Mouse (Mus musculus): ENCODE measurements around the gene Ppp2r5a. TPM values are rescaled to one million over a fixed set of nuclear protein-coding genes. Genes with fewer than 3 reads are reported as not detected.

Ppp2r5a gene
- polyA plus RNA-seq, 2 experiments, result 21.0 to 23.8 TPM

DNA sequence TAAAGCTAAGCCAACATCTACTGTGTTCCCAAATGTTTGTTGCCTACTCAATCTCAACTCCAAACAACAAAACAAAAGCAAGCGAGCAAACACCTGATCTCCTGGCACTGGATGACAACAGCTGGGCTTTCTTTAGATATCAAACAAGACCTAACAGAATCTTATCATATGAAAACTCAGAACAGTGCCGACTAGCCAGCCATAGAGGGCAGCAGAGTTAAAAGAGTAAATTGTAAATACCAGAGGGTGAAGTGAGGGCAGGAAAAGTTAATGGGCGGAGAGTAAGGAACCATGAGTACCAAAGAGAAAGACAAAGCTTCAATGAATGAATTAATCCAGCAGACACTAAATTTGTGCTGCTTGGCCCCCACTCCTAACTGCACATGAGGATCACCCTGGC lies 11.8 kb downstream of the Ppp2r5a start:
- Histone ChIP-seq H3K4me2 (ENCODE audit: low read depth) (no peak overlapping the region), H3K9me3 (ENCODE audit: control insufficient read depth, low read length) (no peaks in the 10 kb centered on the region), H3K4me3 (ENCODE audit: insufficient read depth in 1 of 2, low read depth in 2 of 2, low read length in 2 of 2) (no peak overlapping the region), H3K27me3 (ENCODE audit: control insufficient read depth, insufficient read depth, low read length) (no peaks in the 10 kb centered on the region), H3K9ac (replicated peaks) (no peak overlapping the region), H3K27ac (no peak overlapping the region), H3K36me3 (replicated peaks; ENCODE audit: control insufficient read depth, insufficient read depth, low read depth) (no peaks in the 10 kb centered on the region), H3K4me1 (replicated peaks; ENCODE audit: control insufficient read depth in 2 of 2, insufficient read depth in 2 of 2, low read length in 1 of 2) (peaks cover 6 to 8% of the 10 kb centered on the region in 2 experiments; a peak in 2 of 4 replicates)
- 19% methylated on average over 3 of the region's 3 CpGs for WGBS (ENCODE audit: insufficient replicate concordance)
- peak; percentile 47 to 57 (median 49) for DNase-seq (ENCODE audit: low read depth in 3 of 3, low spot score in 3 of 3)
- no peak for ATAC-seq (ENCODE audit: insufficient read depth)
- TF ChIP-seq EP300 (IDR thresholded peaks at IDR 0.05; ENCODE audit: low read depth) (no peak), CTCF (IDR thresholded peaks at IDR 0.05; ENCODE audit: low read depth) (peak; percentile 70)

DNA sequence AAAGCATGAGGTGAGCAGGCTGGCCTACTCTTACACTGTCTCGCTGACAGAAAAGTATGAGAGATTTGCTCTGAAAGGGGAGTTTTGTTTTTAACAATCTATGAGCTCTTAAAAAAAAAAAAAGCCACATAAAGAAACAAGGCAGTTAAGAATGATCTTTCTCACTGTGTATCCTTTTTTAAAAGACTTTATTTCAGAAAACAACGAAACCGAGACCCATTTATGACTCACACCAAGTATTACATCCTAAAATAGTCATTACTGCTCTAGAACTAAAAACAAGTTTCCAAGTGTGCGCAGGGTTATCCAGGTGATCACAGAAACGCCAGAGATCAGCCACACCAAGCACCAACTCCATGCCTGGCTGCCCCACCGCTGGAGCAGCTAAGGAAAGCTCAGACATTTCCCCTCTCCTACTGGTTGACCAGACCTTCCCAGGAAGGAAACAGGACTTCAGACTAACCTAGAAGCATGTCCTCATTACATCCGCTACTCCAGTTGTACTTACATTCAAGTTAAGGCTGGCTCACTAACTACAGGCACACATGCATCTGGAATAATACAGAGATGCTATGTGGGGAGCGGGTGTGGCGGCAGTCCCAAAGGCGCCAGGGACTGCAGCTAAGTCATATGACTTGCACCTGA lies 18.2 kb downstream of the Ppp2r5a start:
- no peaks in the 10 kb centered on the region; the same call in 1 of the 2 replicates for H3K36me3 ChIP-seq (replicated peaks; ENCODE audit: control insufficient read depth, insufficient read depth, low read depth)
- H3K9ac ChIP-seq (replicated peaks), result no peak overlapping the region
- no peak overlapping the region for H3K4me2 ChIP-seq (ENCODE audit: low read depth)
- ATAC-seq (ENCODE audit: insufficient read depth), result no peak
- 87% methylated on average over 10 of the region's 10 CpGs for WGBS (ENCODE audit: insufficient replicate concordance)
- H3K4me3 ChIP-seq (ENCODE audit: insufficient read depth in 1 of 2, low read depth in 2 of 2, low read length in 2 of 2), result no peak overlapping the region
- no peaks in the 10 kb centered on the region for H3K27me3 ChIP-seq (ENCODE audit: control insufficient read depth, insufficient read depth, low read length)
- TF ChIP-seq EP300 (IDR thresholded peaks at IDR 0.05; ENCODE audit: low read depth) (no peak), CTCF (IDR thresholded peaks at IDR 0.05; ENCODE audit: low read depth) (no peak)
- no peaks in the 10 kb centered on the region for H3K9me3 ChIP-seq (ENCODE audit: control insufficient read depth, low read length)
- no peak overlapping the region for H3K27ac ChIP-seq
- no peak for DNase-seq (ENCODE audit: low read depth in 3 of 3, low spot score in 3 of 3)
- peaks cover 0 to 3% of the 10 kb centered on the region in 2 experiments; a peak in 1 of 4 replicates for H3K4me1 ChIP-seq (replicated peaks; ENCODE audit: control insufficient read depth in 2 of 2, insufficient read depth in 2 of 2, low read length in 1 of 2)

DNA sequence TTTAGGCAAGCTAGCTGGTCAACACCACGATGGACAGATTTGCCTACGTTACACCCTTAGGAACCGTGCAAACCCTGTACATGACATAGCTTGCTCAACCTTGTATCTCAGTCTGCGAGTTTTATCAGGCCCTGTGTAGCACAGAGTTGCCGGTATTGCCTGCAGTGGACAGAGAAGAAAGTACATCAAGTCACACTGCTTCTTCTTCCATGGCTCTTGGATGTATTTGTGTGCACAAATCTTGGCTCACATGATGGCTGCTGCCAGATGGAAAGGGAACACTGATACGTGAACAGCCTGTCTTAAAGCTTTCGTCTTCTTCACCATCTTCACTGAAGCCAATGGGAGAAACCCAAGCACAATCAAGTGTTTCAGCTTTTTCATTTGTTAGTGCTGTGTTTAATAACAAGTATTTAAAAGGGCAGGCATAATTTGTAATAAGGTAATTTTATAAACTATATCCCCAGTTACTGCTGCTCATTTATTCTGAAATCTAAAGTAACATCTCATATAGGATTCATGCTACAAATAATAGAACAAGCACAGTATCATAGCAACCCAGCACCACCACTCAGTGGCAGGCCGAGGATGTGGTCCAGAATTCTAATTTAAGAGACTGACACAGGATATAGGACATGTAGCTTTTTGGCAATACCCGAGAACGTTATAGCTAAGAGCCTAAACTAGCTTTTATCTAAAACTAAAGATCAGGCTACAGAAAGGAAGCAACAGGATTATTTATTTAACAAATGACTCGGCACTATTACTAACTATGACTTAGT lies 20.9 kb downstream of the Ppp2r5a start:
- TF ChIP-seq EP300 (IDR thresholded peaks at IDR 0.05; ENCODE audit: low read depth), result no peak
- no peak for TF ChIP-seq CTCF (IDR thresholded peaks at IDR 0.05; ENCODE audit: low read depth)
- H3K4me1 ChIP-seq (replicated peaks; ENCODE audit: control insufficient read depth in 2 of 2, insufficient read depth in 2 of 2, low read length in 1 of 2), result peaks cover 2 to 3% of the 10 kb centered on the region in 2 experiments; a peak in 1 of 4 replicates
- no peak overlapping the region for H3K27ac ChIP-seq
- H3K9me3 ChIP-seq (ENCODE audit: control insufficient read depth, low read length), result no peaks in the 10 kb centered on the region
- H3K4me3 ChIP-seq (ENCODE audit: insufficient read depth in 1 of 2, low read depth in 2 of 2, low read length in 2 of 2), result no peak overlapping the region
- no peak overlapping the region for H3K4me2 ChIP-seq (ENCODE audit: low read depth)
- DNase-seq (ENCODE audit: low read depth in 3 of 3, low spot score in 3 of 3) (no peak), ATAC-seq (ENCODE audit: insufficient read depth) (no peak)
- no peaks in the 10 kb centered on the region; the same call in 1 of the 2 replicates for H3K36me3 ChIP-seq (replicated peaks; ENCODE audit: control insufficient read depth, insufficient read depth, low read depth)
- no peak overlapping the region for H3K9ac ChIP-seq (replicated peaks)
- 66% methylated on average over 11 of the region's 11 CpGs for WGBS (ENCODE audit: insufficient replicate concordance)
- no peaks in the 10 kb centered on the region for H3K27me3 ChIP-seq (ENCODE audit: control insufficient read depth, insufficient read depth, low read length)

DNA sequence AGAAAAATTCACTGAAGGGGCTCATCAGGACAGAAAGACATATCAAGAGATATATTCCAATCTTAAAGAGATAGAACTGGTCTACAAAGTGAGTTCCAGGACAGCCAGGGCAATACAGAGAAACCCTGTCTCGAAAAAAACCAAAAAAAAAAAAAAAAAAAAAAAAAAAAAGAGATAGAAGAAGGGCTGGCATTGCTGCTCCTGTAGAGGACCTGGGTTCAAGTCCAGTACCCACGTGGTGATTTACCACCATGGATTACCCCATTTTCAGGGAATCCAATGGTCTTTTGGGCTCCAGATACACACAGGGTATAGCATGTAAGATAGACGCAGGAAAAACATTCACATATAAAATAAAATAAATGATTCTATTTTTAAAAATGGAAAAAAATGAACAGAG lies 22.2 kb downstream of the Ppp2r5a start:
- Histone ChIP-seq H3K9ac (replicated peaks) (no peak overlapping the region), H3K4me1 (replicated peaks; ENCODE audit: control insufficient read depth in 2 of 2, insufficient read depth in 2 of 2, low read length in 1 of 2) (peaks cover 7 to 8% of the 10 kb centered on the region in 2 experiments), H3K9me3 (ENCODE audit: control insufficient read depth, low read length) (no peaks in the 10 kb centered on the region), H3K27me3 (ENCODE audit: control insufficient read depth, insufficient read depth, low read length) (no peaks in the 10 kb centered on the region), H3K27ac (no peak overlapping the region), H3K36me3 (replicated peaks; ENCODE audit: control insufficient read depth, insufficient read depth, low read depth) (no peaks in the 10 kb centered on the region; the same call in 1 of the 2 replicates), H3K4me2 (ENCODE audit: low read depth) (no peak overlapping the region), H3K4me3 (ENCODE audit: insufficient read depth in 1 of 2, low read depth in 2 of 2, low read length in 2 of 2) (no peak overlapping the region)
- 64% methylated on average over 3 of the region's 3 CpGs for WGBS (ENCODE audit: insufficient replicate concordance)
- DNase-seq (ENCODE audit: low read depth in 3 of 3, low spot score in 3 of 3), result no peak
- no peak for ATAC-seq (ENCODE audit: insufficient read depth)
- TF ChIP-seq EP300 (IDR thresholded peaks at IDR 0.05; ENCODE audit: low read depth) (no peak), CTCF (IDR thresholded peaks at IDR 0.05; ENCODE audit: low read depth) (no peak)

DNA sequence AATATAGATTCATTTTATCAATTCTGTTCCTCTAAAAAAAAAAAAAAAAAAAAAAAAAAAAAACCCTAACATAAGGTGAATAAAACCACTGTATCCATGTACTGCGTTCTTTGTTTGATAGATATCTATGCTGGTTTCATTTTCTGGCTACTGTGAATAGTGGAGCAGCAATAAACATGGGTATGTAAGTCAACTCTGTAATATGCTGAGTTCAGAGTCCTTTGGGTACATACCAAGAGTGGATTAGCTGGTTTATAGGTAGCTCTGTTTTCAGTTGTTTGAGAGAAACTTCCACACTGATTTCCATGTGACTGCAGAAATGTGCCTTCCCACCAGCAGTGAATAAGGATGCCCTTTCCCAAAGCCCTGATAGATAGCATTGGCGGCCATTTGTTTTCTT lies 25.0 kb downstream of the Ppp2r5a start:
- Histone ChIP-seq H3K36me3 (replicated peaks; ENCODE audit: control insufficient read depth, insufficient read depth, low read depth) (no peaks in the 10 kb centered on the region), H3K4me3 (ENCODE audit: insufficient read depth in 1 of 2, low read depth in 2 of 2, low read length in 2 of 2) (no peak overlapping the region), H3K27ac (no peak overlapping the region), H3K9me3 (ENCODE audit: control insufficient read depth, low read length) (no peaks in the 10 kb centered on the region), H3K9ac (replicated peaks) (no peak overlapping the region), H3K27me3 (ENCODE audit: control insufficient read depth, insufficient read depth, low read length) (no peaks in the 10 kb centered on the region), H3K4me2 (ENCODE audit: low read depth) (no peak overlapping the region), H3K4me1 (replicated peaks; ENCODE audit: control insufficient read depth in 2 of 2, insufficient read depth in 2 of 2, low read length in 1 of 2) (peaks cover 13 to 21% of the 10 kb centered on the region in 2 experiments)
- TF ChIP-seq CTCF (IDR thresholded peaks at IDR 0.05; ENCODE audit: low read depth) (no peak), EP300 (IDR thresholded peaks at IDR 0.05; ENCODE audit: low read depth) (no peak)
- no peak for DNase-seq (ENCODE audit: low read depth in 3 of 3, low spot score in 3 of 3)
- ATAC-seq (ENCODE audit: insufficient read depth), result no peak
- WGBS (ENCODE audit: insufficient replicate concordance), result 84% methylated on average over 2 of the region's 2 CpGs
